Mouse (Mus musculus) ES-Bruce4 (cell line): ENCODE measurements at regions not wholly inside any gene's neighbourhood (a gene's known extent, or its start where the extent isn't known, plus 50 kb on each side); places are given as distances from the start of the nearest gene placed in this dataset.

ENCODE experiments used
- CTCF ChIP-seq: IDR thresholded peaks from one replicate; pipeline ENCODE4 v1.8.1; 2011; ENCODE audit warnings: low read depth, low read length
- EP300 ChIP-seq: IDR thresholded peaks from 2 replicates; pipeline ENCODE4 v1.6.1; 2011; ENCODE audit warnings: low read depth, low read length; ENCODE audit not compliant: insufficient read depth

DNA sequence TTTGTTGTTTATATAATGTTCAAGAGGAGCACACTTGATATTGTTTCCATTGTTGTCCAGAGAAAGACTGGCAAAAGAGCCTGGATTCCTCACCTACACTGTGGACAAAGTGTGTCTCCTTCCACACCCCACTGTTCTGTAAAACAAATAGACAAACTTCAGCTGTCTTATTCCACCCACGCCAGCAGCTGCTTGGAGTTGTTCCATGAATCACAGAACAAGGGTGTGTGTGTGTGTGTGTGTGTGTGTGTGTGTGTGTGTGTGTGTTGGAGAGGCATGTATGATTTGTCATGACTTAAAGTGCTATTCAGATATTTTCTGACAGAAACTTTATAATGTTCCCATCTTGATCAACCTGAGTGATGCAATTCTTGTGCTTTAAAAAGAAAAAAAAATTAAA is 114.1 kb upstream of the Rap2b start:
- TF ChIP-seq CTCF = no peak
- no peak for TF ChIP-seq EP300
